Mouse (Mus musculus) left cerebral cortex, postnatal 36 days (tissue): Measurements from ENCODE around the gene Rinl. TPM values are rescaled to one million over a fixed set of nuclear protein-coding genes. Genes with fewer than 3 reads are reported as not detected.

Experiments used
- DNase-seq, 2 experiments: peaks; one replicate each; pipeline ENCODE4 v3.0.0; 2021 to 2022; ENCODE audit warnings: low spot score in 2 of 2, mixed read lengths in 1 of 2
- intact Hi-C: fragments of 180-260 bp; cut with DNase I; formaldehyde crosslinking; loops from one replicate; pipeline ENCODE4 v1.15.1; 2025
- total RNA-seq, 2 experiments: library from RNA; stranded (reverse); gene quantifications; 2 replicates each; pipeline ENCODE4 v1.2.3; 2021

The Rinl gene
- 1 to 10 TPM; 2.3 to 3.1 TPM for total RNA-seq

DNA sequence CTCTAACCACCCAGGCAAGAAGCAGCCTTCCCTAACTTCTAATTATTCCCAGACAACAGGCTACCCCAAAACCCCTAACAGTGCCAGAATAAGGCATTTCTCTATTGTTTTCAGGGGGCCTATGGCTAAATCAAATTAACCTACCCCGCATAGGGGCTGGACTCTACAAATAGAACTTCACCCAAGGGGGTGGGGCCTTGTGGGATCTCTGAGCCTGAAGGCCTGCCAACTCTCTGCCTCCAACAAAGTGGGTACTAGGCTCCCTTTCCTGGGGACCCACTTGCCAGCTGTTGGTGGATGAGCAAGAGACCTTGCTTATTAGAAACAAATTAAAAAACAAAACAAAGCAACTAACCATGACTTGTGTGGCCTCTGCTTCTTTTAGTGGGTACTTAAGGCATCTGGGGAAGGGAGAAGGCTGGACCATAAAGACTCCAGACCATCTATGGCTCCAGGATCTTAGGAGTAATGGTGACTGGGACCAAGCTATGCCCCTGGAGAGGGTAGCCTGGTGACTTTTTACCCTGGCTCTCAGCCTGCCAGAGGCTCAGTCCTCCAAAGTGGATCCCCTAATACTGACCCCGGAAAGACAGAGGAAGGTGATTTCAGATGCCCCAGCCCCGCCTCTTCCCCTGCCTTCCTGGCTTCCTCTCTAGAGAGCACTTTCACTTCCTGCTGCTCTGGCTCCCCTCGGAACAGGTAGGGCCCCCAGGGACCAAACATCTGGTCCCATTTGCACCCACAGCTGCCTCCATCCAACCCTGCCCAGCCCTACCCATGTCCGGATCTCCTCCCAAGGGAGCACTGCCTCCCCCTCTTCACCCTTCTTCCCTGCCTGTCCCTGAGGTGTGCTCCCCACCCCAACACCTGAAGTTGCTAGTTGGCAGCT is at the start of gene Rinl:
Rinl (plus strand) TSS at position 663 of the 889 bp plus-strand sequence.
- intact Hi-C loops: loop anchor here (10.0 kb wide), 1 partner anchor 246 kb away; no protein-coding TSS in a partner anchor
- no peak for DNase-seq

DNA sequence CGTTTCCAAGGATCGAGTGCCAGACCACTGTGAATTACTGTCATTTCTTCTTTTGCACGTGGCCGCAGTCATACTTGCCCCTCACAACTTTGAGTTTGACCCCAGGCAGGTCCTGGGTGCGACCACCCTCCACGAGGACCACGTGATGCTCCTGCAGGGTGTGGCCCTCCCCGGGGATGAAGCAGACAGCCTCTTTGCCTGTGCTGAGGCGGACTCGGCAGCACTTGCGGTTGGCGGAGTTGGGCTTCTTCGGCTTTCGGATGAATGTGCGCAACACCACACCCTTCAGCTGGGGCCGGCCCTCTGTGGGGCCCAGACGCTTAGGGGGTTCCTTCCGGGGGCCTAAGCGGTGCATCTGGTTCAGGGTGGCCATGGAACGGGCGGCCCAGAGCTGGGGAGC is 48.9 kb upstream of the Rinl start:
- intact Hi-C loops: no loop called here
- no peak for DNase-seq

GRCm38 (mm10) chr7:28740949-28741348 is 47.8 kb upstream of the Rinl start:
- intact Hi-C loops: no loop called here
- DNase-seq: no peak

DNA sequence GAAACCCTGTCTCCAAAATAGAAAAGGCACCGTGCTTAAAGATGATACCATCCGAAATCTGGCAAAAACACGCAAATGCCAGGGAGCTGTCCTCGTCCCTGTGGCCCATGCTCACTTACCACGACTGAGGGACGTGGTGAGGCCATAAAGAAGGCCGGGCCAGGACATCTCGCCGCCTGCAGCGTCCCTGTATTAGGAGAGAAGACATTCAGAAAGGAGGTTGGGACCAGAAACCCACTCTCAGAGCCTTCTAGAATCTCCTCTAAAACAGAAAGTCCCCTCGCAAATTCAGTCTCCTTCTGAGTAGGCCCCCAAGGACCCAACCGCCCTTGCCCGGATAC is 47.4 kb upstream of the Rinl start:
- intact Hi-C loops: no loop called here
- DNase-seq: no peak

GRCm38 (mm10) chr7:28741709-28742438 is 46.9 kb upstream of the Rinl start, which contains the start of the genes Mrps12 and Sars2:
Mrps12 (minus strand) TSS chr7:28741820.
Sars2 (plus strand) TSS chr7:28741992.
- intact Hi-C loops: no loop called here
- DNase-seq: peak; percentile 97

DNA sequence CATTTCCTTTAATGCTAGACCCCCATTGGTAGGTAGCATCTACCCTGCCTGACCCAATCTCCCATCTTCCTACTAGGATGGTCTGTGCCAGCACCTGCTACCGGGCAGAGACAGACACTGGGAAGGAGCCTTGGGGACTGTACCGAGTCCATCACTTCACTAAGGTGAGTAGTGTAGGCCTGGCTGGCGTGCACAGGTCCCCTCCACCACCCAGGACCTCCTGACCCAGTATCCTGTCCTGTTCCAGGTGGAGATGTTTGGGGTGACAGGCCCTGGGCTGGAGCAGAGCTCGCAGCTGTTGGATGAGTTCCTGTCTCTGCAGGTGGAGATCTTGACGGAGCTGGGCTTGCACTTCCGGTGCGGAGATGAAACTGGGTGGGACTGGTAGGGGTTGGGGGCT is 38.8 kb upstream of the Rinl start:
- intact Hi-C loops: no loop called here
- no peak for DNase-seq

GRCm38 (mm10) chr7:28756079-28756478 is 32.7 kb upstream of the Rinl start, which contains the start of gene Ccer2:
Ccer2 (plus strand) TSS chr7:28756174.
- intact Hi-C loops: no loop called here
- no peak for DNase-seq

DNA sequence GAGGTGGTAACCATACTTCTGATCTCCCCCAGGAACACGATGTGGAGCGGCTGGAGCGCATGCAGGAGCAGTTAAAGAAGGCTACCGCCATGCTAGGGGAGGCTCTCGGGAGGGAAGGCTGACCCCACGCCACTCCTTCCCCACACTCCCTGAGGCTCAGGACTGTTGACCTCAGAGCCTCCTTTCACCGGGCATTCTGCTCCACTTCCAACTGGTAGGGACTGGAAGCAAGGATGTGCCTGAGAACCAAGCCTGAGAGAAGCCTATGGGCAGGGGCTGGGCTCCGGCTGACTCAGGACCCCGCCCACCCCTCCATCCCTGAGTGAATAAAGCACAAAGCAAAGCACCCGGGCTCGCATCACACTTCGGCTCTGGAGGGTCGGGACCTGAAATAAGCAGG is 30.1 kb upstream of the Rinl start:
- no peak for DNase-seq
- intact Hi-C loops: no loop called here

DNA sequence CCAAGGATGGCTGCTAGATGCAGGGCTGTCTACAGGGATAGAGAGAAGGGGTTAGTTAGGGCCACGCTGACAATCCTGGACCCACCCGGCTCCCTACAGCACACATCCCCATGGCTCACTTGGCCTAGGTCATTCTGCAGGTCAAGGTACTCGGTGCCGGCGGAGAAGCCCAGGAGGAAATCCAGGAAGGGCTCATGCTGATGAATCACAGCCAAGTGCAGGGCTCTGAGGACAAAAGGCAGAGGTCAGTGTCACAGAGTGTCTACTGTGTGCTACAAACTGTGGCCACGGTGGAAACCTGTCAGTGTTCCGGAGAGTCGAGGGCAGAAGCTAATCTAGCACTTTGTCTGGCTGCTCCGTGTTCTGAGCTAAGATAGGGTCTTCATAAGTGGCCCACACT is 26.9 kb upstream of the Rinl start:
- no peak for DNase-seq
- intact Hi-C loops: no loop called here

DNA sequence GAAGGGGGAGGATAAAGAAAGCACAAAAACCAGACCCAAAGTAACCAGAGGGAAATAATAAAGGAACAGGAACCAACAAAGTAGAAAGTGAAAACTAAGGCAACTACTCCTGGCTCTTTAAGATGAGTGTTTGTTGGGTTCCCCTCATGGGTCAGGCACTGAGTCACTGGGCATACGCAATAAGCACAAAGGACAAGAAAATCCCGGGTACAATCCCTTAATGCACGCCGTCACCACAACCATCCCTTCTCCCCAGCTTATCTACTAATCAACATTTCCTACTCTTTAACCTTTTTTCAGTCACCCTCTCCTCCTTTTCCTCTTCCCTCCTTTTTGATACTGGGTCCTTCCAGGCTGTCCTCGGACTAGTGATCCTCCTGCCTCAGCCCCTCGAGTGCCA is 23.6 kb upstream of the Rinl start:
- intact Hi-C loops: no loop called here

DNA sequence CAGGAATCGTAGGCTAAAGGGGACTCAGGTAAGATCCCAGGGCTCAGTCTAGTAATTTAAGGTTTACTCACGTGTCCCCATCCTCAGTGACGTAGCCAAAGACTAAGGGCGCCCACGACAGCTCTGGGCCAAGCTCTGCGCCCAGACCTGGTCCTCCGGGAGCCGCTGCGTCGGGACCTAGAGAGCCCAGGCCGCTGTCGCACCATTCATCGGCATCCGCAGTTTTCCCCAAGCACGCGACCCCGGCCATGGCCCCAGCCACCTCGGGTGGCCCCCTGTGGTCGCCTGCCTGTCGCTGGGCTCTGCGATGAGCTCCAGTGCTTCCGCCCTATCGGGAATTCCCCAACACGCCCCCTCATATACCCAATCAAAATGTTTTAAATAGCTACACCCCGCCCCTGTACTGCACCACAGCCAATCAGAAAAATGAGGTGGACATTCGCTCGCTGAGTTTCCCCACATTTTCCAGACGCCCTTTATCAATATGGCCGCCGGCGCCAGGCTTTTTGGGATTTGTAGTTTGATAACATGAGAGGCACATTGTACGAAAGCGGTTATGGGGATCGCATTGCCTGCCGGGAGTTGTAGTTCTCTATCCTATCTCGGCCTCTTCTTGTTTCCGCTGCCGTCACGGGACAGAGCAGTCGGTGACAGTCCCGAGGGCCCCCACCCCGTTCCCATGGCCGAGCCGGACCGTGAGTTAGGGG is 22.4 kb upstream of the Rinl start, which contains the start of gene Sirt2:
Sirt2 (plus strand) TSS at position 563 of the 707 bp plus-strand sequence.
- intact Hi-C loops: no loop called here
- peak; percentile 98 for DNase-seq

More for the DNA sequence above, 23.6 kb upstream of the Rinl start:
- no peak for DNase-seq

DNA sequence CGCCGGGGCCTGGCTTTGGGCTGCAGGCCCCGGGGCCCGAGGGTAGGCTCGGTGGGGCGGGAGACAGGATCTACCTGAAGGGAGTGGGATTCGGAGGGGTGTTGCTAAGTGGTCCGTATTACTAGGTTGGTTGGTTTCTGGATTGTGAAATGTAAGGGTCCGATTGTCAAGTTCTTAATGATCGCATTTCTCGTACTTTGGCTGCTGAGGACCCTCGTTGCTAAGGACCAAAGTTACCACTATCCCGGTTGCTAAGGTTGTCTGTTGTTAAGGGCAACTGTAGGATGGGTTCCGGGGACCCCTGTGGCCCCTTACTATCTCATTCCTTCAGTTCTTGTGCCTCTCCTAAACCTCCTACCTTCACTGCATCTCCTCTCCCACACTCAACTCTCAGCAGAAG is 21.9 kb upstream of the Rinl start:
- intact Hi-C loops: no loop called here
- DNase-seq: no peak

- intact Hi-C loops: no loop called here
- no peak for DNase-seq
Measured at GRCm38 (mm10) chr7:28767462-28767965, 21.3 kb upstream of the Rinl start, which contains the start of gene Nfkbib. Nfkbib (minus strand) TSS chr7:28767512.

- intact Hi-C loops: no loop called here
- DNase-seq: no peak
Measured at GRCm38 (mm10) chr7:28769414-28769958, 19.3 kb upstream of the Rinl start.

DNA sequence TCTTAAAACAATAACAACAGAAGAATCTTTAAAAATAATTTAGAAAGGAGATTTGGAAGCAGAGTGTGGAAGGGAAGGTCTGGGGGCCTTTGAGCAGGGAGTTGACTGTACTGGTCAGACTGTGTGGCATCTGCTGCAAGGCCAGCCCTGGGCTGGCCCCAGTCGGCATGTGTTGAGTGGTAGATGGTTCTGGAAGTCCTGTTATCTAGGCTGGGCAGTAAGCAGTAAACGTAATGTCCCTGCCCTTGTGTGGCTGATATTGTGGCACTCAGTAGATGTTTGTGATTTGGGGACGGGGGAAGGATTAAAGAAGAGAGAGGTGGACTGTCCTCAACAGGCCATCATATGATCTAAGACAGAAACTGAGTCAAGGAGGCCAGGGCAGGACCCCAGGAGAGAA is 18.5 kb upstream of the Rinl start:
- DNase-seq: no peak
- intact Hi-C loops: no loop called here

DNA sequence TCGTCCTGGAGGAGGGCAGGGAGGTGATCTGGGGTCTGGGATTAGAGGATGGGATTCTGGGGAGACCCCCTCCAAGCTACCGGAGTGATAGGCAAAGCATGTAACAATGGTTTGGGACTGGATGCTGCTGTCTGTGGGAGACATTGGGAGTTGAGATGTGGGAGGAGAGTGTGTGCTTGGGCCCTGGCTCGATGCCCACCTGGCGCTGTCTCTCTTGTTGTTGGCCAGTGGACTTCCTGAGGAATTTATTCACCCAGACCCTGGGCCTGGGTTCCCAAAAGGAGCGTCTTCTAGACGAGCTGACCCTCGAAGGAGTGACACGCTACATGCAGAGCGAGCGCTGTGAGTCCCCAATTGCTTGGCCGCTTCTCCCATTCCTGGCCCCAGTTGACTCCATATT is 16.9 kb upstream of the Rinl start:
- intact Hi-C loops: no loop called here
- DNase-seq: no peak

- intact Hi-C loops: no loop called here
- no peak for DNase-seq
Measured at GRCm38 (mm10) chr7:28773163-28773562, 15.6 kb upstream of the Rinl start.

DNA sequence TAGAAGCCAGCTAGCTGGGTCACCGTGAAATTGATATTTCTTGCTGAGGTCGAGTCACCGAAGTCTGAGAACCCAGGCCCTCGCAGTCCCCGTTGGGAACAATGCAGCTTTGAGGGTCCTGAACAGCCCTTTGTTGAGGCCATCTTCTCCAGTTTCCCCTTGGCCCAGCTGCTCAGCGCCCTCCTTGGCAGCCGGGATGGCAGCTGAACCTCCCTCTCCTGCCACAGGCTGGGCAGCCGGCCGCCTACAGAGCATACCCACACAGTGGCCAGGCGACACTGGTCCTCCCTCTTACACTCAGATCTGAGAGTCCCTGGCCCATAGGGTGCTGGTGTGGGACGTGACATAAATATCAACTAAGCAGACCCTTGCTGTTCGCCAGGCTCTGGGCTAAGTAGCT is 14.6 kb upstream of the Rinl start:
- intact Hi-C loops: no loop called here

GRCm38 (mm10) chr7:28775129-28775528 is 13.6 kb upstream of the Rinl start:
- DNase-seq: no peak
- intact Hi-C loops: no loop called here

More for the DNA sequence above, 14.6 kb upstream of the Rinl start:
- no peak for DNase-seq

DNA sequence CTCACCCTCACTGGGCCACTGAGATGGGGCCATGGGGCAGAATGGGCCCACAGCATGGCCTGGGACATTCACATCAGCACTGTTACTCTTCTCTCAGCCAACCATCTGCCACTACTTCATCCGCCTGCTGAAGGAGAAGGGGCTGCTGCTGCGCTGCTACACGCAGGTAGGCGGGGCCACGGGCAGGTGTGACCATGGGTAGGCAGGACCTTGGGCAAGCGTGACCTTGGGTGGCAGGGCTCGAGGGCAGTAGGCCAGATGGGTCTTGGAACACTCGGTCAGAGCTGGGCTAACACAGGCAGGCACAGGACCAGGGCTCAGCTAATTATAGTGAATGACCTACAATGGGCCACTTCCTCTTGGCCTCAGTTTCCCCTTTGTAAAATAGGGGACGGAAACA is 9.9 kb upstream of the Rinl start:
- intact Hi-C loops: no loop called here

More for the DNA sequence above, 9.9 kb upstream of the Rinl start:
- no peak for DNase-seq
